Mouse (Mus musculus) forebrain, embryonic 14.5 days (tissue): ENCODE results near the gene Ppa2. TPM values are rescaled to one million over a fixed set of nuclear protein-coding genes. Genes with fewer than 3 reads are reported as not detected.

Experiments
- ATAC-seq: fragments of 200-750 bp; cut with Nextera tagmentation; 2 replicates; pipeline ENCODE4 v1.8.0; 2017; ENCODE audit warnings: mild to moderate bottlenecking, moderate library complexity
- DNase-seq: peaks from one replicate; pipeline ENCODE4 v3.0.0-alpha.2; 2015; ENCODE audit warnings: low spot score
- H3K27ac ChIP-seq: fragments of 300-500 bp; sonication (generic); 2 replicates; pipeline ENCODE4 v1.5.1; 2014; ENCODE audit warnings: low read depth, mild to moderate bottlenecking, control low read depth, low read length, moderate library complexity
- H3K27me3 ChIP-seq: fragments of 300-500 bp; sonication (generic); replicated peaks from 2 replicates; pipeline ENCODE4 v1.6.1; 2014; ENCODE audit warnings: low read length, control low read depth, mixed read lengths; ENCODE audit not compliant: control insufficient read depth, insufficient read depth
- H3K36me3 ChIP-seq: fragments of 300-500 bp; sonication (generic); 2 replicates; pipeline ENCODE4 v1.6.1; 2014; ENCODE audit warnings: low read length, control low read depth; ENCODE audit not compliant: control insufficient read depth, insufficient read depth
- H3K4me1 ChIP-seq: fragments of 300-500 bp; sonication (generic); 2 replicates; pipeline ENCODE4 v1.6.1; 2014; ENCODE audit warnings: antibody characterized with exemption, low read length, control low read depth; ENCODE audit not compliant: control insufficient read depth, insufficient read depth
- H3K4me2 ChIP-seq: fragments of 300-500 bp; sonication (generic); 2 replicates; pipeline ENCODE4 v1.6.1; 2014; ENCODE audit warnings: mild to moderate bottlenecking, control low read depth, low read length
- H3K4me3 ChIP-seq: fragments of 300-500 bp; sonication (generic); 2 replicates; pipeline ENCODE4 v1.5.1; 2014; ENCODE audit warnings: low read depth, low read length, control low read depth
- H3K9ac ChIP-seq: fragments of 300-500 bp; sonication (generic); 2 replicates; pipeline ENCODE4 v1.6.1; 2014; ENCODE audit warnings: mild to moderate bottlenecking, low read length, control low read depth, moderate library complexity
- H3K9me3 ChIP-seq: fragments of 300-500 bp; sonication (generic); replicated peaks from 2 replicates; pipeline ENCODE4 v1.6.1; 2016; ENCODE audit warnings: low read length, control low read depth, mixed read lengths; ENCODE audit not compliant: control insufficient read depth
- WGBS: fragments of 180-500 bp; shearing (Covaris S2); extraction: QIAGEN DNeasy Blood & Tissue Kit; methylation state at CpG from one replicate; pipeline ENCODE4 v1.1.7; 2014; 5-methylcytosine and 5-hydroxymethylcytosine counted together
- polyA plus RNA-seq: library from polyadenylated mRNA; unstranded; fragments of >200 nt; fragmentation: Nextera tagmentation; extraction: Ambion mirVana; gene quantifications from 2 replicates; pipeline ENCODE4 v1.2.1, GENCODE M21; 2014

Ppa2 gene
- polyA plus RNA-seq = 75.5 and 79.9 TPM in 2 replicates

DNA sequence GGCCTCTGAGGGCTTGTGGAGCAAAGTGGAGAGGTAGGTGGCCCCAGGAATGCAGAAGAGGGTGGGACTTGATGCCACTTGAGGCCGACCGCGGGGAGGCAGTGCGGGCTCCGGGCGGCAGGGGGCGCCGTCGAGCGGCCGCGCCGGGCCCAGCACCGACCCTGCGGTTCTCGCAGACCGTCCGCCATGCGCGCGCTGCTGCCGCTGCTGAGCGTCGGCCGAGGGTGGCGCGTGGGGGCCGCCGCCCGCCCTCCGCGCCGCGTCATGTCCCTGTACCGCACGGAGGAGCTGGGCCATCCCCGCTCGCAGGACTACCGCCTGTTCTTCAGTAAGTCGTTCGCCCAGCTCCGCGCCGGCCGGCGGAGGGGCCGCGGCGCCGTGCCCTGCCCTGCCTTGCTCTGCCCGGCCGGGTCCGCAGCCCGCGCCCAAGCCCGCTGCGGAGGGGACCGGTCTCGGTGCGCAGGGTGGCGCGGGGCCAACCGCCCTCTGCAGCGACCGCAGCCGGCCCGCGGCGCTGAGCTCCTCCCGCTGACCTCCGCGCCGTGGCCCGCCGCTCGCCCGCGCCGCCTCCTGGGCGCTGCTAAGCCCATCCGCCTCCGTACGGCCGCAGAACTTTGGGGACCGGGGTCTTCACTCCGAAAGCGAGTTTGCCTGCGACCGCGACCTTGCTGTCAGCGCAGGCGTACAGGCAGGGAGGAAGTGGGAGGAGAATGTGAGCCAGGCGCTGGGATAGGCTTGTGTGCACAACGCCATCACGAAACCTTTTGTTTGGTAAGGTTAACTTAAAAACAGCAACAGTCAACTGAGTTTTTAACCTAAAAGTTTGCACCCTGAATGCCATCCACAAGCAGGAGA, at the start of gene Ppa2:
Gene Ppa2, plus strand, starts transcription at position 157 of the 855 bp plus-strand sequence.
- peak within 1 kb of the TSS; percentile 96 for H3K27ac ChIP-seq
- no peaks in the 10 kb centered on the region for H3K27me3 ChIP-seq
- peak within 1 kb of the TSS; percentile 62 for H3K4me2 ChIP-seq
- no peaks in the 10 kb centered on the region for H3K36me3 ChIP-seq
- under 1% methylated on average over 82 of the region's 95 CpGs for WGBS
- H3K4me1 ChIP-seq = peaks cover 2% of the 10 kb centered on the region; the same call in 1 of the 2 replicates
- ATAC-seq (peak; percentile 95), DNase-seq (peak; percentile 94)
- H3K4me3 ChIP-seq = peak within 1 kb of the TSS; percentile 84
- no peaks in the 10 kb centered on the region for H3K9me3 ChIP-seq
- H3K9ac ChIP-seq = peak within 1 kb of the TSS; percentile 93

GRCm38 (mm10) chr3:133271887-133272286, 38.0 kb upstream of the Ppa2 start:
- Histone ChIP-seq H3K27me3 (no peaks in the 10 kb centered on the region), H3K4me3 (no peak overlapping the region), H3K9ac (no peak overlapping the region), H3K4me2 (no peak overlapping the region), H3K36me3 (no peaks in the 10 kb centered on the region), H3K27ac (no peak overlapping the region), H3K4me1 (no peaks in the 10 kb centered on the region), H3K9me3 (no peaks in the 10 kb centered on the region)
- DNase-seq = peak; percentile 82
- no peak for ATAC-seq
- WGBS = 17% methylated on average over 3 of the region's 3 CpGs

GRCm38 (mm10) chr3:133284587-133284986, 25.3 kb upstream of the Ppa2 start:
- Histone ChIP-seq H3K27ac (no peak overlapping the region), H3K36me3 (no peaks in the 10 kb centered on the region), H3K9me3 (no peaks in the 10 kb centered on the region), H3K27me3 (no peaks in the 10 kb centered on the region), H3K4me1 (no peaks in the 10 kb centered on the region), H3K4me2 (no peak overlapping the region), H3K4me3 (no peak overlapping the region), H3K9ac (no peak overlapping the region)
- WGBS = 60% methylated on average over 5 of the region's 5 CpGs
- no peak for DNase-seq
- ATAC-seq = no peak

- WGBS = 84% methylated on average over 2 of the region's 2 CpGs
- no peaks in the 10 kb centered on the region for H3K4me1 ChIP-seq
- ATAC-seq = no peak
- H3K27ac ChIP-seq = no peak overlapping the region
- no peaks in the 10 kb centered on the region for H3K27me3 ChIP-seq
- no peak overlapping the region for H3K9ac ChIP-seq
- H3K4me2 ChIP-seq = no peak overlapping the region
- no peak overlapping the region for H3K4me3 ChIP-seq
- H3K9me3 ChIP-seq = 0 out of 2 replicates have a peak, but pooled peaks cover 5% of the 10 kb centered on the region
- DNase-seq = no peak
- no peaks in the 10 kb centered on the region for H3K36me3 ChIP-seq
Measured at GRCm38 (mm10) chr3:133288795-133289194, 21.1 kb upstream of the Ppa2 start.

DNA sequence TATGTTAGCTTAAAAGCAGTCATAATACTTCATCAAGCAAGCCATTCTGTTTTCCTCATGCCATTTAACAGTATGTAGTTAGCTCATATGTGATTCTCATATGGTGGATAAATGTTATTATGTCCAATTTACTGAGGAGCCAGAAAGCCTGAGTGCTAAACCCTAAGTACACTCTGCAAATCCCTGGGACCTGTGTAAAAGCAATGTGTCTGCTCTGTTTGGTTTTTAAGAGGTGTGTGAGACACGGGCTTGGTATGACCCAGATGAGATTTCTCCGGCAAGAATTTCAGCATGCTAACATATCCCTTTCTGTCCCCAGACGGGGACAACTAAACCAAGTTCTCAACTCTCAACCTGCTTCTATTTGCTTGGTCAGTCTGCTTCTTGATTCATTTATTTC, 5.6 kb upstream of the Ppa2 start:
- WGBS = 93% methylated on average over 3 of the region's 3 CpGs

GRCm38 (mm10) chr3:133308361-133308760, 1.5 kb upstream of the Ppa2 start:
- no peaks in the 10 kb centered on the region for H3K36me3 ChIP-seq
- 99% methylated on average over 3 of the region's 3 CpGs for WGBS
- ATAC-seq (no peak), DNase-seq (no peak)
- no peaks in the 10 kb centered on the region for H3K27me3 ChIP-seq
- H3K27ac ChIP-seq = no peak overlapping the region
- H3K4me2 ChIP-seq = no peak overlapping the region
- no peak overlapping the region for H3K4me3 ChIP-seq
- H3K9ac ChIP-seq = no peak overlapping the region
- no peaks in the 10 kb centered on the region for H3K9me3 ChIP-seq
- peaks cover 2% of the 10 kb centered on the region; the same call in 1 of the 2 replicates for H3K4me1 ChIP-seq

More for the DNA sequence above, 5.6 kb upstream of the Ppa2 start:
- Histone ChIP-seq H3K4me2 (no peak overlapping the region), H3K9me3 (no peaks in the 10 kb centered on the region), H3K4me3 (no peak overlapping the region), H3K27ac (no peak overlapping the region), H3K27me3 (no peaks in the 10 kb centered on the region), H3K4me1 (no peaks in the 10 kb centered on the region), H3K36me3 (no peaks in the 10 kb centered on the region), H3K9ac (no peak overlapping the region)
- DNase-seq (no peak), ATAC-seq (no peak)

DNA sequence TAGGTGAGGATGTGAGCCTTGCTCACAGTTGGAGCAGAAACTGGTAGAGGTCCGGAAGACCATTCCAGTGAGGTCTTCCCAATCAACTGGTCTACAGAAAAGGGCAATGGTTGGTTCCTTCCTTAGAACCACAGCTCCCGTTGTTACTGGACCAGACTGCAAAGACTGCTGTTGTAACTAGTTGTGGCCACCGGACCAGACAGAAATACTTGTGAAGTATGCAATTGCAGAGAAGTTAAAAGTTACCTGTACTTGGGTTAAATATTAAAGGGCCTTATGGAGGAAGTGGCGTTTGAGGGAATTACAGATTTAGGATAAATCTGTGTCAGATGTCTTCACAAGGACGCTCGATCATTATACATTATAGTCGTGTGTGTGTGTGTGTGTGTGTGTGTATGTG, 551 bp upstream of the Ppa2 start:
- H3K4me2 ChIP-seq = no peak overlapping the region
- WGBS = 94% methylated on average over 7 of the region's 7 CpGs
- ATAC-seq (no peak), DNase-seq (no peak)
- no peaks in the 10 kb centered on the region for H3K36me3 ChIP-seq
- no peaks in the 10 kb centered on the region for H3K27me3 ChIP-seq
- no peak overlapping the region for H3K4me3 ChIP-seq
- H3K27ac ChIP-seq = no peak overlapping the region
- peaks cover 2% of the 10 kb centered on the region; the same call in 1 of the 2 replicates for H3K4me1 ChIP-seq
- no peak overlapping the region for H3K9ac ChIP-seq
- H3K9me3 ChIP-seq = no peaks in the 10 kb centered on the region

DNA sequence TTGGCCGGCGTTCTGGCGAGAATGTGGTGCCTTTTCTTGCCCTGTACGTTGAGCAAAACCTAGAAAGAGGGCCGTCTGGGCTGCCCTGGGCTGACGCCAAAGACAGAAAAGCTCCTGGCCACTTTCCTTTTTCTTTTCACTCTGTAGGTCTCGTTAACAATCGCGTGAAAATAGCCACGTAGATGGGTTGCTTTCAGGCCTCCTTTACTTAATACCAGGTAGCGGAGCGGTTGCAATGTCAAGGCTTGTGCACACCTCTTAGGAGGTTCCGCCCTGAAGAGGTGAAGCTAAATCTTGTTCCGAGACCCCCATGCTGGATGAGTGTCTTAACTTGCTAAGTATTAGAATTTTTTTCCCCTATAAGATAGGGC, 884 bp downstream of the Ppa2 start:
- DNase-seq (no peak), ATAC-seq (peak; percentile 8)
- peaks cover 2% of the 10 kb centered on the region; the same call in 1 of the 2 replicates for H3K4me1 ChIP-seq
- no peaks in the 10 kb centered on the region for H3K36me3 ChIP-seq
- 13% methylated on average over 14 of the region's 14 CpGs for WGBS
- peak overlapping the region; percentile 93 for H3K9ac ChIP-seq
- H3K27ac ChIP-seq = peak overlapping the region; percentile 96
- peak overlapping the region; percentile 84 for H3K4me3 ChIP-seq
- H3K4me2 ChIP-seq = peak overlapping the region; percentile 62
- H3K27me3 ChIP-seq = no peaks in the 10 kb centered on the region
- H3K9me3 ChIP-seq = no peaks in the 10 kb centered on the region

DNA sequence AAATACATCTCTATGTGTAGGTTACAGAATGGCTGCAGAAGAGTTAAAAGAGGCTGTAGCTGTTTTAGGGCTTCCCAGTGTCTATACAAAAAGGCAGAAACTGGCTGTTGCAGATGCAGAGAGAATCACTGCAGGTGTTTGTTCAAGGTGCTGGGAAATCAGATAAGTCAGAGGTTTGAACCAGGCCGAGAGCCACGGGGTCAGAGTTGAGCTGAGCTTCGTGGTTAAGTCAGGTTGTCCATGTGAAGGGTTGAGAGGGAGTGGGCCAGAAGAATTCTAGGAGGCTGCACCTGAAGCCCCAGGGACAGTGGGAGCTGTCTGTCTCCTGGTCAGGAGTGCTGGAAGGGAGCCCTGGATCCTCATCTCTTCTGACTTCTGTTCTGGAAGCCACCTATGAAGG, 2.4 kb downstream of the Ppa2 start:
- 97% methylated on average over 3 of the region's 3 CpGs for WGBS
- H3K27me3 ChIP-seq = no peaks in the 10 kb centered on the region
- no peak overlapping the region for H3K9ac ChIP-seq
- H3K9me3 ChIP-seq = no peaks in the 10 kb centered on the region
- H3K36me3 ChIP-seq = no peaks in the 10 kb centered on the region
- H3K4me2 ChIP-seq = no peak overlapping the region
- ATAC-seq (no peak), DNase-seq (no peak)
- no peak overlapping the region for H3K27ac ChIP-seq
- H3K4me1 ChIP-seq = peaks cover 2% of the 10 kb centered on the region; the same call in 1 of the 2 replicates
- H3K4me3 ChIP-seq = no peak overlapping the region
